Mouse (Mus musculus) mesoderm, embryonic 11.5 days (tissue): ENCODE data around the gene Kctd20.

ENCODE experiments used
- DNase-seq: peaks from one replicate; pipeline ENCODE4 v3.0.0-alpha.2; 2012; ENCODE audit warnings: low read depth, low spot score

Kctd20 gene

DNA sequence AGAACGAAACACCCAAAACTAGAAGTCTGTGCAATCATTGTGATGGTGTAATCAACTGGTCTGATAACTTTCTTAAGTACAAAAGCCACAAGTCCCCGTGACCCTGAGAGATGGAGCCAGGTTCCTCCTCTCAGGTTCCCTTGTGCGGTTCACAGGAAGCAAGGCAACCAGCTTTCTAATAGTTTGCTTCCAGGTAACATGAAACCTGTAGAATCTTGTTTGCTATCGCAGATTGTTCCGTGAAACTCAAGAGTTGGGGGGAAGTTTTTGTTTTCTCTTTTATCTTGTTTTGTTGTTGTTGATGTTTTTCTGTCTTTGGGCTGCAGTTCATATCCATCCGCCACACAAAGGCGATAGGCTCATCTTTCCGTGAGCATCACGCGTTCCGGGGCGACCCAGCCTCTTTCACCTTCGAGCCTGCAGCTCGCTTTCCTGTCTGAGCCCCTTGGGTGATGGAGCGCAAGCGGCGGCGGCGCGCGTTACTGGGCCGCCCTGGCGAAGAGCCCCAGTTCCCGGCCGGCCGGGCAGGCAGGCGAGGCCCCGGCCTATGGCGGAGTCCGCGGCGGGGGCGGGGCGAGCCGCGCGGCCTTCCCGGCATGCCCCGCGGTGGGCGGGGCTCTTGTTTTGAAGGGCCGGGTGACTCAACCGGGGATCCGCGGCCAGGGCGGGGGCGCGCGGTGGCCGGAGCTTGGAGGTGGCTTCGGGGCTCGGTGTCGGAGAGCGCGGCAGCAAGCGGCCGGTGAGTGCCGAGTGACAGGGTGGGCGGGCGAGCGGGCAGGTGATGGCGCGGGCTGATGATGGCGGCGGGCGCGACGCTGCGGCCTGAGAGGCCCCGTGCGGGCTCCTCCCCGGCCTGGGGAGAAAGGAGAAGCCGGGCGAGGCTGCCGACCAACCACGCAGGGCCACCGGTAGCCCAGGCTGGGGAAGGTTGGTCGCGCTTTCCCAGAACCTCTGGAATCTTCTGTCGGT is at the start of gene Kctd20:
TSS of gene Kctd20 (plus strand) at position 120 of the 969 bp plus-strand sequence.
- peak; percentile 92 for DNase-seq

DNA sequence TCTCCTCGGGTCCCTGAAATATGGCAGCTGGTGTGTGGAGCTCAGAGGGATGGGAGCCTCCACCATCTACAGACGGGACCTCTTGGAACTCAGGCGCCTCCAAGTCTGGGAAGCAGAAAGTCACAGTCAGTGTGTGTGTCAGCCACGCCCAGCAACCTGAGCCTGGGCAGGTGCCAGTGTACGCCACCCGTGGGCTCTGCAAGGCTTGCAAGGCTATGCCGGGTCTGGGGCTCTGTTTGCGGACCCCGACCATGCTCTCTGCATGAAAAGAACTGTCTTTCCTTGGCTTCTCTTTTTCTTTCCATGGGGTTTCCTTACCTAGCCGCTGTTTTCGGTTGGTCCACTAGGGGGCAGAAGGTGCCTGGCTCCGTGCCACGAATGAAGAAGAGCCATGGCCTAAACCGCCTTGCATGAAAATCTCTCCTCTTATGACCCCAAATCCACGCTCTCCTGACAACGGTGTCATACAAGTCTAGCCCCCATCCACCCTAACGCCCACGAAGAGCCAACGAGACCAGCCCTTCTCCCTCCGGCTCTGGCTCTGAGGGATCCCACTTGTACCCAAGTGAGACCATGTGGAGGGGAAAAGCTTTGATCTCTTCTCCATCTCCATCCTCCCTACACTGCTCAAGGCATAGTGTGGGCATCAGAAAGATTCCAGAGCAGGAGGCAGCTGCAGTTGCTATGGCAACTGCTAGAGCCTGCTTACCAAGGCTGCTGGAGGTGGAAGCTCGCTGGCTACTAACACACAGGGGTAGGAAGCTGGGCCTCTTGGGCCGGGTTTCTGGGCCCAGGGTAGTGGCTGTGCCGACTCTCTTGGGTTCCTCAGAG is 47.0 kb upstream of the Kctd20 start:
- peak; percentile 70 for DNase-seq

DNA sequence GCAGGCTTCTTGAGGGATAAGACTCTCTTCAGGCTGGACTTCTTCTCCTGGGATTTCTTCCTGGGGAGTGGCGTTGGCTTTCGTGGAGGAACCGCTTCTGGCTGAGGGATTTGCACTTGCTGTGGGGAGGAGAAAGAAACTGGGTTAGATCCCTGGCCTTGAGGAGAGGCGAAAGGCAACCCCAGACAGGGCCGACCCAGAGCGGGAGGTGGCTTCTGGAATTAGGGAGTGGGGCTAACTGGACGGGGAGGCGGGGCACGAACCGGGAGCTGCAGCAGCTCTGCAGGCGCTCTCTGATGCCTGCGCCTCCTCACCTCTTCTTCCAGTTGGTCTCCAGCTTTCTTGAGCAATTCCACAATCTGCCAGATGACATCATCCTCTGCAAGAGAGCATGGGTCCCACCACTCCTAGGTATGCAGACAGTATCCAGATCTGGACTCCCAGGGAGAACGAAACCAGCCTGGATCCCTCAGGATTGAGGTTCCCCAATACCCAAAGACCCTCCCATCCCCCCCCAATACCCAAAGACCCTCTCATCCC is 46.3 kb upstream of the Kctd20 start:
- DNase-seq, result no peak

DNA sequence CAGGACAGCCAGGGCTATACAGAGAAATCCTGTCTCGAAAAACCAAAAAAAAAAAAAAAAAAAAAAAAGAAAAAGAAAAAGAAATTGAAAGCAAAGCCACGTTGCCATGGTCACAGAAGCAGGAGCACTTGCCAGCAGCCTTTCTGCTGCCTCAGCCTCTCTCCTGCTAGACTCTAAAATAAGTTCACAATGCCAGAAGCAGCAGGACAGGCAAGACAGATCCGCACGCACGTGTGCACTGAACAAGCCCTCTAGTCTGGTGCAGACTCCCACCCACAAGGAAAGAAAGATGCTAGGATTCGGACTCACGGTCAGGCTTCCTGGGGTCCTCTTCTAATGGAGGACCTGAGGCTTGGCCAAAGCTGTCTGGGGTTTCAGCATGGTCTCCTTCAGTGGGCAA is 43.8 kb upstream of the Kctd20 start:
- DNase-seq, result no peak

- DNase-seq, result peak; percentile 67
These were observed 42.4 kb upstream of the Kctd20 start for GRCm38 (mm10) chr17:28909252-28909941.

GRCm38 (mm10) chr17:28910139-28910538 is 41.6 kb upstream of the Kctd20 start:
- DNase-seq, result no peak

DNA sequence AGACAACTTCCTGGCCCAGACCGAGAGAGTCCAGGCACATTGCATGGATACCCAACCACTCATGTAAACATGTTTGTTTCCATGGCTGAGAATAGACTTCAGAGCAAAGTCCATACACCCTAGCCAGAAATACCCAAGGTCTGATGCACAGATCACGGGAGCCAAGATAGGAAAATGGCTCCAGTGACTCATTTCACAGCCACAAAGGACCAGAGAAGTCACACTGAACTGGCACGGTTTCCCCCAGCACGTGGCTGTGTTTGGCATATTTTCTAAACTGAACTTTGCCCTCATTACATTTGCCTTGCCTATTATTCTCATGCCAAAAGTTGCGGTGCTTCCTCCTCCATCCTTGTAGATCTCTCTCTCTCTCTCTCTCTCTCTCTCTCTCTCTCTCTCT is 38.5 kb upstream of the Kctd20 start:
- no peak for DNase-seq

DNA sequence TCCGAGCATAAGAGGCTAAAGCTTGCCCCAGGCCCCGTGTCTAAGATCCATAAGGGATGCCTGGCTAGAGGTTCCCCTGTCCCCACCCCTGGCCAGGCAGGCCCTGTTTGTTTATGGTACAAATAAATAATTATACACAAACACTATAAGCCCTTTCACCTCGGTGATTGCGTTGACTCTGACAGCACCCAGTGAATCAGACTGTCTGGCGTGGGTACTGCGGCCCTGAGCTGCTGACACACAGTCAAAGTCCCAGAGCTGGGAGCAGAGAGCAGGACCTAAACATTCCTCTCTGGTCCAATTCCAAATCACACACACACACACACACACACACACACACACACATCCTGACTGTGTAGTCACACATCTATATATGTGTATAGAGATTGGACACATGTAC is 37.8 kb upstream of the Kctd20 start:
- DNase-seq, result no peak

DNA sequence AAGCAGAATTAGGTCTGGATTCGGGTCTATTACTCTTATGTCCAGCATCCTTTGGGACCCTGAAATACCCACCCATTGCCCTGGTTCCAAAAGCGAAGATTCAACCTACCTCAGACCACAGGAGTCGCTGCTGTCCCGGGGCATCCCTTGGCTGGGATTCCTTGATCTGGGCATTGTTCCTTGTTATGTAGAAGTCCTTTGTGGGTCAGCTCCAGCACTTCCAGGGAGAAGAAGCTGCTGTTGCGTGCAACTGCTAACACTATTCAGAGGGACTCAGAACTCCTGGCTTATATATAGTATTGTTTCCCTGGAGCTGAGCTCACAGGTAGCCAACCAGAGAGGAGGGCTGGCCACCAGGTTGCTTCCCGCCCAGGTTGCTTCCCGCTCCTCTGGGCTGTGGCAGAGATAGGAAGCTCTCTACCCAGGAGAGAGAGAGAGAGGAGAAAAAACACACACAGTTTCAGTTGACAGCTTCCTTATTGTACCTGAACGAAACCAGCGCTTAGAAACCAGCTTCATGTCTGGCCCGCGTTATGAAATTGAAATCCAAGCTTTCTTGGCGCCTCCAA is 36.6 kb upstream of the Kctd20 start, which contains the start of gene 4930539E08Rik:
TSS of gene 4930539E08Rik (minus strand) at position 265 of the 569 bp plus-strand sequence.
- no peak for DNase-seq

DNA sequence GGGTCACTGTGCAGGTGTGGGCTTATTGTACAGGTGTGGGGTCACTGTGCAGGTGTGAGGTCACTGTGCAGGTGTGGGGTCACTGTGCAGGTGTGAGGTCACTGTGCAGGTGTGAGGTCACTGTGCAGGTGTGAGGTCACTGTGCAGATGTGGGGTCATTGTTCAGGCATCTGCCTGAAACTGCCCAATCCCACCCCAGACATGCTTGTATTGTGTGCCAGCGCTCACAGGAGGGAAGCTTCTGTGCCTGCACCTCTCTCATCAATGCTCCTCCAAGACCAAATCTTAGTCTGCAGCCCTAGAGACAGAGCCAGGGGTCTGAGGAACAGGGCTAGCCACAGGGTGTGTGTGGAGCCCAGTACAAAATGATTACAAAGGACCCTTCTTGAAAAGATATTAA is 35.2 kb upstream of the Kctd20 start:
- DNase-seq, result no peak

GRCm38 (mm10) chr17:28921086-28921485 is 30.7 kb upstream of the Kctd20 start:
- no peak for DNase-seq

DNA sequence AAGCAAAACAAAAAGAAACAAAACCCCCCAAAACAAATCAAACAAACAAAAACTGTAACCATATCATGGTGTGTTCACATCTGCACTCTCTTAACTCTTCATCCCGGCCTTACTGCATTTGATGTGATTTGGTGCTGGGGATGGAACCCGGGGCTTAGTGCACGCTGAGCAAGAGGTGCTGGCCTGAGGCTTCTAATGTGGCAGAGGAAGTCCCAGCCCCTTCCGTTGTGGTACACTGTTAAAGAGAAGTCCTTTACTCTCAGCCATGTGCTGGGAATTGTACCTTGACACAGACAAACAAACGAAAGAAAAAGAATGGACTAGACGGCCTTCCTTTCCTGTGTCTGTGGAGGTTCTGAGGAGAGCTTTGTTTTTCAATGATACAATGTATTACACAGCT is 29.7 kb upstream of the Kctd20 start:
- DNase-seq, result no peak

DNA sequence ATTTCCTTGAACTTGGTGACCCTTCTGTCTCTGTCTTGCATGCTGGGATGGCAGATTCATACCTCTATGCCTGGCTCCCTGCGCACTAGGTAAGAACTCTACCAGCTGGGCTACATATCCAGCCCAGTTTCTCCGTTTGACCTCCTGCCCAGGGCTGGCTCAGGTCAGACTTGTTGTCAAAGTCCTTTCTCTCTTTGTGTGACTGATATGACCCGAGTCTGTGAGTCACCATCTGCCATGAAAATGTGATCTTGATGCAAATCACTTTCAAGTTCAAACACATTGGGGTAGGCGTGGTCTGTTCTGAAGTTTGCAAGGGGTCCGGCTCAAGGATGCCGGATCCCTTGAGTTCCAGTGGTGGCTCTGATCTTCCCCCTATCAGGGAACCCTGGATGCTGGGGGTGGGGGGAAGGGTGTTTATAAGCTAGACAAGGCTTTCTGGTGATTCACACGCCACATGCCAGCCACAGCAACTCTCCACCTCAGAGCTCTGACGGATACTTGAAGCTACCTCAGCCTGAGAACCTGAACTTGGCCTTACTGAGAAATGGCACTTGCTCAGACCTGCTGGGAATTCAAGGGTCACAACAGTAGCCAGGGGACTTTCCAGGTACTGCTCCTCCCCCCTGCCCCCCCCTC is 26.7 kb upstream of the Kctd20 start:
- DNase-seq, result no peak

DNA sequence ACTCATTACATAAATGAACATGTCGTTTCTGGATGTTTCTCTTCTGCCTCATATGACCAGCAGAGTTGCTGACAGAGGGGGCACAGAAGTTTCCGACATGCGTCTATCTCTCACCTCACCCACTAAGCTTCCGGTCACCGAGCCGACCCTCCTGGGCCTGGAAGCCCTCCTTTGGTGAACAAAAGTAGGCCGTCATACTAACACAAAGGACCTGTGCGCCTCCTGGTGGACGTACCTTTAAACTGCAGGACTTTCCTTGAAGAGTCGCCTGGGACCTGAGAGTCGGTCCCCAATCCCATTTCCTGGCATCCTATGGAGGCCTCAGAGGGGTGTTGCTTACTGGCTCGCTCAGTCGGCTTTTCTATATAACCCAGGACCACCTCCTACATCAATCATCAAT is 25.4 kb upstream of the Kctd20 start:
- peak; percentile 86 for DNase-seq

DNA sequence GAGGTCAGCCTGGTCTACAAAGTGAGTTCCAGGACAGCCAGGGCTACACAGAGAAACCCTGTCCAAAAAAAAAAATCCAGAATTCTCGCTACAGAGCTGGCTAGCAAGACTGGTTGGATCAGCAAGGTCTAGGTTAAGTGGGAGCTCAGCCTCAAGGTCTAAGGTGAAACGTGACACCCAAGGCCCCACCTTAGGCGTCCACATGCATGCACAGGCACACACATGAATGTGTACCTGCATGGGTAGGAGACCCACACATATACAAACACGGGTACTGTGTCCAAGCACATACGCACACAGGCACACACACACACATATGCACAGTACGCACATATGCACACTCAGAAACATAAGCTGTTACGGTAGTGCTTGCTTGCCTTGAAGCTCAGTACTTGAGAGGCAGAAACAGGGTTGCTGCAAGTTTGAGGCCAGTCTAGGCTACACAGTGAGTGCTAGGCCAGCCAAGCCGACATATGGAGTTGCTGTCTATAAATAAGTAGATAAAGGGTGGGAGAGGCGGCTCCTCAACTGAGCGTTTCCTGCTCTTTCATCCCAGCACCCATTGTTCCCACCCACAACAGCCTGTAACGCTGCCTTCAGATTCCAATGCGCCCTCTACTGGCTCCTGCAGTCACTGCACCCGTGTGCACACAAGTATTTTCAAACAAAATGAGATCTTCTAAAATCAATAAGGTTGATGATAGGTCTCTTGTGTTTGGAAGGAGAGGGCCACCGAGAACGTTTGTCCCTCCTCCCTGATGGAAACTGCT is 24.7 kb upstream of the Kctd20 start:
- DNase-seq, result peak; percentile 76

DNA sequence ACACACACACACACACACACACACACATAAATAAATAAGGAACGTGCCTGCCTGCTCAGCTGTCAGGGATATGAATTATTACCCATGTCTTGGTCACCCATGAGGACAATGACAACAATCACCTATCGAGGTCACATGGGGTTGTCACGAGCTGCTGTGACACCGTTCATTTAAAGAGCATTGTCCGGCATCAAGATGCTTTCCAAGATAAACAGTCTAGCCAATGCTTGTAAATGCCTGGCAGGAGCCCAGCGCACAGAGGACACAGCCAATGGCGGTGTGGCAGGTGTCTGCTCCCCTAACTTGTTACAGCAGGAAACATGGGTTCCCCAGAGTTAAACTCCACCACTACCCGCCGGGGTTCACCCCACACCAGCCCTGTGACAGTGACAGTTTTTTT is 23.7 kb upstream of the Kctd20 start:
- DNase-seq, result no peak

GRCm38 (mm10) chr17:28929369-28929768 is 22.4 kb upstream of the Kctd20 start:
- DNase-seq, result no peak

DNA sequence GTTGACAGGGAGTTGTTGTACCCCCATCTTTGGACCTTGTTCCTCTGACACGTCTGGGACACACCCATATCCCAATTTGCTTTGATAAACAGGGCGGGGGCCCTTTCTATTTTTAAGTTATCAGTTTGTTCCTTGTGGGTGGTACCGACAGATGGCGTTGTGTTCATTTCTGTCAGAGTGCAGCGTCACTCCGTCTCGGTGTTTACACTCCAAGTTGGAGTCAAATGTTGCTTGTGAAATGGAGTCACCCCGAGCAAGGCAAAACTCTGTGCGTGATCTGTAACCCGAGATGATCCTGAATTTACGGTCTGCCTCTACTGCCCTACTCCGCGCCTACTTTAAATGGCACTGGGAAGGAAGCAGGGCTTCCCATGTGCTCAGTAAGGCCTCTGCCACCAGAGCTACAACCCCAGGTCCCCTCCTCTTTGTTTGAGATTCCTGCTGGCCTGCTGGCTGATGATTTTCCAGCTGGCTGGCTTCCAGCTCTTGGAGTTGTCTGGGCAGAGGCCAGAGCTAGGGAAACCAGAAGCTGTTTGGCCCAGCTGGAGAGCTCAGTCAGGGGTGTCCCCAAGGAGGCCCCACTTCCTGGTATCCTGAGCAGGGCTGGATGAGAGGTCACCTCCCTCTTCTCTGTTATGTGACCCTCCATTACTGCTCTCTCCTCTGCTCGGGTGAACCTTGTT is 21.2 kb upstream of the Kctd20 start:
- DNase-seq, result peak; percentile 75
